Mouse (Mus musculus) thymus, adult 2 months (tissue): Measurements from ENCODE around the gene Ccl8. TPM values are rescaled to one million over a fixed set of nuclear protein-coding genes. Genes with fewer than 3 reads are reported as not detected.

Experiments
- DNase-seq: peaks from one replicate; pipeline ENCODE4 v3.0.0; 2021
- H3K27ac ChIP-seq: fragments of 200-500 bp; 2 replicates; pipeline ENCODE4 v1.5.1; 2012; ENCODE audit warnings: low read length, control low read depth; ENCODE audit not compliant: control insufficient read depth, insufficient read depth
- H3K27me3 ChIP-seq: fragments of 200-500 bp; 2 replicates; pipeline ENCODE4 v1.6.1; 2012; ENCODE audit warnings: mild to moderate bottlenecking, low read length, moderate library complexity, mixed read lengths; ENCODE audit not compliant: control insufficient read depth, insufficient read depth
- H3K36me3 ChIP-seq: fragments of 200-500 bp; 2 replicates; pipeline ENCODE4 v1.6.1; 2012; ENCODE audit warnings: mild to moderate bottlenecking, low read length, moderate library complexity; ENCODE audit not compliant: control insufficient read depth, insufficient read depth
- H3K4me1 ChIP-seq: fragments of 200-500 bp; replicated peaks from 2 replicates; pipeline ENCODE4 v1.6.1; 2012; ENCODE audit warnings: low read length; ENCODE audit not compliant: control insufficient read depth, insufficient read depth
- H3K4me3 ChIP-seq: fragments of 200-500 bp; 2 replicates; pipeline ENCODE4 v1.5.1; 2012; ENCODE audit warnings: mild to moderate bottlenecking, low read length, control low read depth, moderate library complexity; ENCODE audit not compliant: control insufficient read depth, insufficient read depth
- CTCF ChIP-seq: fragments of 200-500 bp; IDR thresholded peaks from 2 replicates; pipeline ENCODE4 v1.5.1; 2012; ENCODE audit warnings: mild to moderate bottlenecking, control low read depth, low read length, moderate library complexity, borderline replicate concordance; ENCODE audit not compliant: control insufficient read depth, poor library complexity, insufficient read depth; ENCODE audit errors: extremely low read depth
- POLR2A ChIP-seq: fragments of 200-500 bp; IDR thresholded peaks from 2 replicates; pipeline ENCODE4 v1.6.1; 2012; ENCODE audit warnings: mild to moderate bottlenecking, low read length, control low read depth, moderate library complexity; ENCODE audit not compliant: control insufficient read depth, poor library complexity, insufficient read depth; ENCODE audit errors: extremely low read depth
- WGBS: fragments of 180-500 bp; shearing (Covaris S2); methylation state at CpG from one replicate; pipeline ENCODE4 v1.1.7; 2018; 5-methylcytosine and 5-hydroxymethylcytosine counted together
- polyA plus RNA-seq: library from polyadenylated mRNA; depleted of rRNA; stranded (reverse); fragments of >200 nt; gene quantifications from 2 replicates; pipeline ENCODE4 v1.2.3, GENCODE M21; 2012

Gene Ccl8
- polyA plus RNA-seq, 1 experiment, result 23.5 TPM

GRCm38 (mm10) chr11:82078136-82078730 is 36.8 kb upstream of the Ccl8 start:
- Histone ChIP-seq H3K27ac (no peak overlapping the region), H3K27me3 (no peaks in the 10 kb centered on the region), H3K4me3 (no peak overlapping the region), H3K36me3 (no peaks in the 10 kb centered on the region), H3K4me1 (no peaks in the 10 kb centered on the region)
- no peak for DNase-seq
- no peak for TF ChIP-seq POLR2A
- no peak for TF ChIP-seq CTCF

GRCm38 (mm10) chr11:82080865-82081264 is 34.1 kb upstream of the Ccl8 start:
- 72% methylated on average over 3 of the region's 3 CpGs for WGBS
- TF ChIP-seq CTCF, result no peak
- no peak for TF ChIP-seq POLR2A
- H3K27ac ChIP-seq, result no peak overlapping the region
- DNase-seq, result no peak
- H3K4me1 ChIP-seq, result no peaks in the 10 kb centered on the region
- H3K4me3 ChIP-seq, result no peak overlapping the region
- no peaks in the 10 kb centered on the region for H3K36me3 ChIP-seq
- H3K27me3 ChIP-seq, result no peaks in the 10 kb centered on the region

GRCm38 (mm10) chr11:82084360-82084759 is 30.6 kb upstream of the Ccl8 start:
- H3K36me3 ChIP-seq, result no peaks in the 10 kb centered on the region
- 99% methylated on average over 3 of the region's 3 CpGs for WGBS
- no peak for DNase-seq
- H3K27me3 ChIP-seq, result no peaks in the 10 kb centered on the region
- no peak overlapping the region for H3K4me3 ChIP-seq
- H3K27ac ChIP-seq, result no peak overlapping the region
- TF ChIP-seq POLR2A, result no peak
- TF ChIP-seq CTCF, result no peak
- no peaks in the 10 kb centered on the region for H3K4me1 ChIP-seq

- WGBS, result 89% methylated on average over 10 of the region's 10 CpGs
- no peaks in the 10 kb centered on the region for H3K36me3 ChIP-seq
These were observed 15.3 kb upstream of the Ccl8 start for GRCm38 (mm10) chr11:82099511-82100323.

GRCm38 (mm10) chr11:82101087-82101486 is 13.9 kb upstream of the Ccl8 start:
- TF ChIP-seq POLR2A (no peak), CTCF (no peak)
- Histone ChIP-seq H3K27me3 (no peaks in the 10 kb centered on the region), H3K4me3 (no peak overlapping the region), H3K36me3 (no peaks in the 10 kb centered on the region), H3K27ac (no peak overlapping the region), H3K4me1 (no peaks in the 10 kb centered on the region)
- WGBS, result 80% methylated on average over 4 of the region's 4 CpGs
- DNase-seq, result no peak

More at GRCm38 (mm10) chr11:82099511-82100323, 15.3 kb upstream of the Ccl8 start:
- no peak overlapping the region for H3K27ac ChIP-seq
- H3K27me3 ChIP-seq, result no peaks in the 10 kb centered on the region
- TF ChIP-seq CTCF, result no peak
- TF ChIP-seq POLR2A, result no peak
- DNase-seq, result no peak
- no peaks in the 10 kb centered on the region for H3K4me1 ChIP-seq
- H3K4me3 ChIP-seq, result no peak overlapping the region

- Histone ChIP-seq H3K27me3 (no peaks in the 10 kb centered on the region), H3K4me1 (no peaks in the 10 kb centered on the region), H3K4me3 (no peak within 1 kb of the TSS), H3K27ac (no peak within 1 kb of the TSS), H3K36me3 (no peaks in the 10 kb centered on the region)
- TF ChIP-seq POLR2A (no peak), CTCF (no peak)
- 45% methylated on average over 2 of the region's 2 CpGs for WGBS
- no peak for DNase-seq
These were observed 13.5 kb upstream of the Ccl8 start, which contains the start of gene Ccl12 for GRCm38 (mm10) chr11:82101529-82101928. Gene Ccl12 (plus strand): TSS chr11:82101845.
